Mouse (Mus musculus): Measurements from ENCODE around the gene Tshz2.

GRCm38 (mm10) chr2:169832184-169832583 is 199.4 kb downstream of the Tshz2 start:
- no peak for TF ChIP-seq CTCF (IDR thresholded peaks at IDR 0.05; ENCODE audit: insufficient read depth, low read length)
- TF ChIP-seq POLR2A (IDR thresholded peaks at IDR 0.05; ENCODE audit: borderline replicate concordance, extremely low read depth, low read depth, low read length): no peak

All from lung, adult 2 months (tissue).